Mouse (Mus musculus): Measurements from ENCODE around the gene Tmem262. TPM values are rescaled to one million over a fixed set of nuclear protein-coding genes. Genes with fewer than 3 reads are reported as not detected.

Gene Tmem262
- polyA plus RNA-seq, 1 experiment from 2014 or later = not detected

GRCm38 (mm10) chr19:6062418-6062817 lies 17.4 kb upstream of the Tmem262 start:
- peak overlapping the region; percentile 100 for H3K4me2 ChIP-seq
- H3K36me3 ChIP-seq = peaks cover 19% of the 10 kb centered on the region
- H3K27ac ChIP-seq (replicated peaks) = peak overlapping the region; percentile 94; the same call in 1 of the 2 replicates
- no peak for ATAC-seq (ENCODE audit: low read depth)
- peaks cover 58% of the 10 kb centered on the region for H3K4me1 ChIP-seq (replicated peaks)
- 69% methylated on average over 5 of the region's 5 CpGs for whole genome bisulfite sequencing
- H3K4me3 ChIP-seq = peak overlapping the region; percentile 88
- peak overlapping the region; percentile 97 for H3K9ac ChIP-seq
- H3K9me3 ChIP-seq = no peaks in the 10 kb centered on the region
- H3K27me3 ChIP-seq = no peaks in the 10 kb centered on the region

- no peaks in the 10 kb centered on the region for H3K9me3 ChIP-seq
- H3K27me3 ChIP-seq = no peaks in the 10 kb centered on the region
- peak overlapping the region; percentile 97 for H3K9ac ChIP-seq
- WGBS = 93% methylated on average over 6 of the region's 6 CpGs
- H3K27ac ChIP-seq (replicated peaks) = no peak overlapping the region
- no peak for ATAC-seq (ENCODE audit: low read depth)
- peak overlapping the region; percentile 100 for H3K4me2 ChIP-seq
- H3K4me1 ChIP-seq (replicated peaks) = peaks cover 63% of the 10 kb centered on the region
- H3K4me3 ChIP-seq = 0 out of 2 replicates have a peak overlapping the region, but pooled peaks have one; percentile 88
- peaks cover 19% of the 10 kb centered on the region for H3K36me3 ChIP-seq
Measured at GRCm38 (mm10) chr19:6063081-6063480, 16.8 kb upstream of the Tmem262 start.

DNA sequence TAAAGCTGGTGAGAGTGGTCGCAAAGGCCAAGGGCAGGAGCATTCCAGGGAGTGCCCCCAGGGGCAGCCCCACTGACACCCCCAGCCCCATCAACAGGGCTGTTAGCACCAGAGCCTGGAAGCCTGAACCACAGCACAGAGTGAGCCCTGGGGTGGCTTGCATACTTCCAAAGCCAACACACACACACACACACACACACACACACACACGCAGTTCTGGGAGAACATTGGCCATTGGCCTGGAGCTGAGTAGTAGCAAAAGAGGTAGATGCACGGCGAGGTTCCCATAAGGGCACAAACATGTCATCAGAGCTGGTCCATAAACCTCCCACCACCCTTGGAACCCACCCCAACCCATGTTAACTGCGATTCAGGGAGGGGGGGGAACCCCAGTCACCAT lies 13.3 kb upstream of the Tmem262 start:
- Histone ChIP-seq H3K27ac (replicated peaks) (peak overlapping the region; percentile 95), H3K27me3 (no peaks in the 10 kb centered on the region), H3K4me3 (peak overlapping the region; percentile 59), H3K4me2 (peak overlapping the region; percentile 95), H3K36me3 (peaks cover 34% of the 10 kb centered on the region), H3K9me3 (no peaks in the 10 kb centered on the region), H3K9ac (peak overlapping the region; percentile 86), H3K4me1 (replicated peaks) (peaks cover 50% of the 10 kb centered on the region)
- WGBS = 26% methylated on average over 5 of the region's 5 CpGs
- ATAC-seq (ENCODE audit: low read depth) = peak; percentile 8; the same call in 1 of the 2 replicates

- peak overlapping the region; percentile 95 for H3K4me2 ChIP-seq
- peaks cover 44% of the 10 kb centered on the region for H3K4me1 ChIP-seq (replicated peaks)
- H3K9ac ChIP-seq = peak overlapping the region; percentile 86
- ATAC-seq (ENCODE audit: low read depth) = peak; percentile 82
- H3K9me3 ChIP-seq = no peaks in the 10 kb centered on the region
- WGBS = under 1% methylated on average over 30 of the region's 30 CpGs
- H3K27ac ChIP-seq (replicated peaks) = peak overlapping the region; percentile 95
- peaks cover 35% of the 10 kb centered on the region for H3K36me3 ChIP-seq
- H3K27me3 ChIP-seq = no peaks in the 10 kb centered on the region
- H3K4me3 ChIP-seq = peak overlapping the region; percentile 59
Measured at GRCm38 (mm10) chr19:6067011-6067723, 12.7 kb upstream of the Tmem262 start.

- Histone ChIP-seq H3K36me3 (peaks cover 40% of the 10 kb centered on the region), H3K4me3 (peak within 1 kb of the TSS; percentile 59), H3K27me3 (no peaks in the 10 kb centered on the region), H3K27ac (replicated peaks) (peak within 1 kb of the TSS; percentile 95), H3K4me2 (peak within 1 kb of the TSS; percentile 95), H3K4me1 (replicated peaks) (peaks cover 37% of the 10 kb centered on the region), H3K9me3 (no peaks in the 10 kb centered on the region), H3K9ac (peak within 1 kb of the TSS; percentile 86)
- 9% methylated on average over 33 of the region's 33 CpGs for WGBS
- ATAC-seq (ENCODE audit: low read depth) = peak; percentile 94
Measured at GRCm38 (mm10) chr19:6067724-6068415, 12.0 kb upstream of the Tmem262 start, which contains the start of gene Tm7sf2. TSS of gene Tm7sf2 (minus strand) at chr19:6068373.

- Histone ChIP-seq H3K27ac (replicated peaks) (no peak overlapping the region), H3K9me3 (no peaks in the 10 kb centered on the region), H3K27me3 (no peaks in the 10 kb centered on the region), H3K4me3 (no peak overlapping the region), H3K4me1 (replicated peaks) (peaks cover 28% of the 10 kb centered on the region), H3K4me2 (no peak overlapping the region), H3K9ac (no peak overlapping the region), H3K36me3 (peaks cover 45% of the 10 kb centered on the region)
- WGBS = 81% methylated on average over 4 of the region's 4 CpGs
- ATAC-seq (ENCODE audit: low read depth) = no peak
Measured at GRCm38 (mm10) chr19:6068951-6069350, 10.9 kb upstream of the Tmem262 start.

- no peaks in the 10 kb centered on the region for H3K27me3 ChIP-seq
- ATAC-seq (ENCODE audit: low read depth) = no peak
- H3K27ac ChIP-seq (replicated peaks) = no peak overlapping the region
- H3K4me1 ChIP-seq (replicated peaks) = peaks cover 28% of the 10 kb centered on the region
- H3K4me2 ChIP-seq = no peak overlapping the region
- 94% methylated on average over 10 of the region's 10 CpGs for WGBS
- H3K4me3 ChIP-seq = no peak overlapping the region
- peaks cover 51% of the 10 kb centered on the region for H3K36me3 ChIP-seq
- no peaks in the 10 kb centered on the region for H3K9me3 ChIP-seq
- no peak overlapping the region for H3K9ac ChIP-seq
Measured at GRCm38 (mm10) chr19:6069851-6070250, 10.0 kb upstream of the Tmem262 start.

DNA sequence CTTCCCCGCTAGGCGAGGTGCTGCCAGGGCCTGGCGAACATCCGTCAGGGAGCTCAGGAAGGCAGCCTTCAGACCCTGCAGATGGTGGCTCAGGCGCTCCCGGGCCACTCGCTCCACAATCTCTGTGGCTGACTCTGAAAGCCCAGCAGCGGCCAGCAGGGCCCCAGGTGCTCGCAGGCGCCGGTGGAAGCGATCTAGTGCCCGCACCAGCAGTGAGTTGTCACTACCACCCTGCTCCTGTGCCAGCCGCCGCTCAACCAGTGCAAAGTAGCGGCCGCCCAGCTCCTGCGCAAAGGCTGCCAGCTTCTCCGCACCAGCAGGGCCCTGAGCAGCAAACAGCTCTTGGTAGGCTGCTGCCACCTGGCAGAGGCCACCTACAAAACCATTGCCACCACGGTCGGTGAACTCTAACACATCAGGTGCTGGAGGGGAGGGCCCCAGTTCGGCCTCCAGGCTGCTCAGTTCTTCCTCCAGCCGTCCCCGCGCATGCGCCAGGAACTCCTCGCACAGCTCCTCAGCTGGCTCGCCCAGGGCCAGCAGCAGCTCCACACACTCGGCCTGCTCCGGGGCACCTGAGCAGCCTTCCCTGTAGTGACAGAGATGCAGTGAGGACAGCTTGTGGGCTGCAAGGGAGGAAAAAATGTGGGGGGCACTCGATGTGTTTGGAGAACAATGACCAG lies 9.1 kb upstream of the Tmem262 start:
- ATAC-seq (ENCODE audit: low read depth) = no peak
- Histone ChIP-seq H3K9ac (no peak overlapping the region), H3K9me3 (no peaks in the 10 kb centered on the region), H3K27ac (replicated peaks) (no peak overlapping the region), H3K4me2 (no peak overlapping the region), H3K4me3 (no peak overlapping the region), H3K27me3 (no peaks in the 10 kb centered on the region), H3K4me1 (replicated peaks) (peaks cover 29% of the 10 kb centered on the region), H3K36me3 (peaks cover 57% of the 10 kb centered on the region)
- 91% methylated on average over 31 of the region's 31 CpGs for WGBS

DNA sequence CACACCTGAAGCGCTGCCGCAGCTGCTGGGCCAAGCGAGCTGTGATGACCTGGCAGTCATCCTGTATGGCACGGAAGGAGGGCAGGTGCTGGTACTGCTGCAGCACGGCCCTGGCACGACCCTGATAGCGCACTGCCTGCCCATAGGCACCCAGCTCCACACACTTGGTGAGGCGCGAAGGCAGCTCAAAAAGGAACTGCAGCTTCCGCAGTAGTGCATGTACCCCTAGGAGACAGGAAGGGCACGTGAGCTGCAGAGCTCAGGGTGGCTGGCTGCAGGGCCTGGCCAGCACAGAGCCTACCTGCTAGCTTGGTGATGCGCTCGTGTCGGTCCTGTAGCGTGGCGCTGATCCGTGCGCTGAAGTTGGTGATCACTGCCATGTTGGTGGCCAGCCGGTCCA lies 8.6 kb upstream of the Tmem262 start:
- H3K27me3 ChIP-seq = no peaks in the 10 kb centered on the region
- no peak for ATAC-seq (ENCODE audit: low read depth)
- H3K4me2 ChIP-seq = no peak overlapping the region
- WGBS = 92% methylated on average over 19 of the region's 19 CpGs
- H3K4me1 ChIP-seq (replicated peaks) = peaks cover 29% of the 10 kb centered on the region
- peaks cover 57% of the 10 kb centered on the region for H3K36me3 ChIP-seq
- H3K27ac ChIP-seq (replicated peaks) = no peak overlapping the region
- no peak overlapping the region for H3K4me3 ChIP-seq
- no peak overlapping the region for H3K9ac ChIP-seq
- no peaks in the 10 kb centered on the region for H3K9me3 ChIP-seq

DNA sequence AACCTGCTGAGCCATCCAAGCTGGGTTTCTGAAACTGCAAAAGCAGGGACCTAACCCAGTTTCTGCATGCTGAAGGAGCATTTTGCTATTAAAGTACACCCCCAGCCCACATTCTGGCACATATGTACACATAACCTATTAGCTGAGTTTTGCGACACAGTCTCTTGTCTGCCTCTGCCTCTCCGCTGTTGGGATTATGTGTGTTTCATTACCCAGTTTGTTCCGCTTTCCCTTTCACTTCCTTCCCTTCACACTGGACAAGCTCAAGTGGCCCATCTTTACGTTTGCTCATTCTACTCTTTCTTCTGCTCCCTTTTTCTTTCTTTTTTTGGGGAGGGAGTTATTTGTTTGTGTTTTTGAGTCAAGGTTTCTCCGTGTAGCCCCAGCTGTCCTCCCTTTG lies 5.9 kb upstream of the Tmem262 start:
- Histone ChIP-seq H3K4me1 (replicated peaks) (peaks cover 21% of the 10 kb centered on the region), H3K27ac (replicated peaks) (no peak overlapping the region), H3K4me2 (no peak overlapping the region), H3K27me3 (no peaks in the 10 kb centered on the region), H3K36me3 (peaks cover 55% of the 10 kb centered on the region), H3K4me3 (no peak overlapping the region), H3K9me3 (no peaks in the 10 kb centered on the region), H3K9ac (no peak overlapping the region)
- no peak for ATAC-seq (ENCODE audit: low read depth)
- WGBS = 91% methylated on average over 5 of the region's 5 CpGs

GRCm38 (mm10) chr19:6076564-6077393 lies 3.1 kb upstream of the Tmem262 start, which contains the start of gene Vps51:
TSS of gene Vps51 (minus strand) at chr19:6077231.
- H3K36me3 ChIP-seq = peaks cover 50% of the 10 kb centered on the region

More at GRCm38 (mm10) chr19:6076564-6077393, 3.1 kb upstream of the Tmem262 start, which contains the start of gene Vps51:
- WGBS = 2% methylated on average over 33 of the region's 33 CpGs
- Histone ChIP-seq H3K27me3 (no peaks in the 10 kb centered on the region), H3K9ac (peak within 1 kb of the TSS; percentile 82), H3K4me2 (peak within 1 kb of the TSS; percentile 92), H3K27ac (replicated peaks) (peak within 1 kb of the TSS; percentile 87), H3K9me3 (no peaks in the 10 kb centered on the region), H3K4me3 (peak within 1 kb of the TSS; percentile 71), H3K4me1 (replicated peaks) (peaks cover 21% of the 10 kb centered on the region)
- peak; percentile 90 for ATAC-seq (ENCODE audit: low read depth)

Data from neural tube, embryonic 13.5 days (tissue).